Mouse (Mus musculus): ENCODE measurements at regions not wholly inside any gene's neighbourhood (a gene's known extent, or its start where the extent isn't known, plus 50 kb on each side); places are given as distances from the start of the nearest gene placed in this dataset.

DNA sequence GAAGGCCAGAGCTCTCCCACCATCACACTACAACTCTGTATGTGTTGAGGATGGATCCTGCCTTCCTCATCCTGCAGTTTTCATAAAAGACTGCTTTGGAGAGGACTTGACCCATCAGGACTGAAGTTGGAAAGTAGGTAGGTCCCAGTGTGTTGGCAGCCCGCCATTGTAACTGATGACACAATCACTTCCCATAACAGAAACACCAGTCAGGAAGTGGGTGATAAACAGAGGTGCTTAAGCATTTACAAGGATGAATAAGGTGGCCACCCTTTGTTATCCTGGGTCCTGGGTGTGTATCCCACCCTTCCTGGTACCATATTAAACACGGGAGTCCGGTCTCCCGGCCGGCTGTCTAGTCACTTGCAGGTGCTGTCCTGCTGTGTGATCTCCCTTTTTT lies 118.3 kb downstream of the Snx10 start:
- ATAC-seq (replicated peaks; ENCODE audit: poor library complexity): peak; percentile 42; the same call in 1 of the 2 replicates

- ATAC-seq (replicated peaks; ENCODE audit: poor library complexity): no peak
Measured at GRCm38 (mm10) chr6:51648813-51649212, 125.1 kb downstream of the Snx10 start.

DNA sequence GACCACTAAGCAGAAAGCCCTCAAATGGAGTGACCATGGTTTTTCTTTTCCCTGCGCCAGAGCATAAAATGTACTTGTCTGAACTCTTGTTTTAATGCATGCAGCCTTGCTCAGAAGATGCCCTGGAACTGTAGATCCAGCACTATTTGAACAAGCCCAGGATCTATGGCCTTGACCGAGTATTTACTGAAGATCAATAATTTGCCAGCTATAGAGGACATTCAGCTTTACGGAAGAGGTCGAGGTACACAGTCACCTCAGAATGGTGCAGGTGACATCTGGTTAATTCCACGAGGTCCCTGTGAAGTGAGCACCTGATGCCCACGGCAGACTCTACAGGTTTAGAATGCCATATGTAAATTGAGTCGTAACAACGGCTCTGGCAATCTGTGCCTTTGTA lies 130.1 kb downstream of the Snx10 start:
- ATAC-seq (replicated peaks; ENCODE audit: poor library complexity): no peak

DNA sequence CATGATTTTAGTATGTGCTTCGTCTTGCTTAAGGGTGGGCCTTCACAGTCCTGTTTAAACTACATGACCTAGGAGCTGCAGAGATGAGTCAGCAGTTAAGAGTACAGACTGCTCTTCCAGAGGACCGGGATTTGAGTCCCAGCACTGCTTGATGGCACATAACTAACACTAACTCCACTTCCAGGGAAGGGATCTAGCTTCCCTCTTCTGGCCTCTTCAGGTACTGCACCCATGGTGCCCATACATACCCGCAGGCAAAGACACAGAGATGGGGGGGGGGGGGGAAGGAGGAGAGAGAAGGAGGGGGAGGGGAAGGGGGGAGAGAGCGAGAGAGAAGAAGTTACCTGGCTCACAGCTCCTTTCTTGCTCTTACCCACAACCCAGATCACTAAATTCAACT lies 131.3 kb downstream of the Snx10 start:
- ATAC-seq (replicated peaks; ENCODE audit: poor library complexity): no peak

GRCm38 (mm10) chr6:51656078-51656477 lies 132.4 kb downstream of the Snx10 start:
- no peak for ATAC-seq (replicated peaks; ENCODE audit: poor library complexity)

- no peak for ATAC-seq (replicated peaks; ENCODE audit: poor library complexity)
Measured at GRCm38 (mm10) chr6:51656883-51657640, 133.4 kb downstream of the Snx10 start.

DNA sequence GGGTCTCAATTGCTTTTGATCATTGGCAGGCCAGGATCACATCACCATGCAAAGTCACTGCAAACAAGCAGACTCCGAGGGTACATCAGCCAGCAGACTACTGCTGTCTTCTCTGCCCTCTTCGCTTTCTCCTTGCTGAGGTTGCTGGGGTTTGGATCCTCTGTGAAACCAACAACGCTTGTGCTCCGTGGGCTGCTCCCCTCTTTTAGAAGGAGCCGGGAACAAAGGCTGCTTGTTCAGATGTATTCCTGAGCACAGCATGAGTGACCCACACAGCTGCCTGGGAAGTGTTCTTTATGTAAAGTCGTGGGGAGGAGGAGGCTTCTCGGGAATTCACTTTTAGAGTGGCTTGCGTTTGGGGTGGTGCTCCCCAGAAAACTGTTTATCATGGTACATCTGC lies 134.7 kb downstream of the Snx10 start:
- no peak for ATAC-seq (replicated peaks; ENCODE audit: poor library complexity)

DNA sequence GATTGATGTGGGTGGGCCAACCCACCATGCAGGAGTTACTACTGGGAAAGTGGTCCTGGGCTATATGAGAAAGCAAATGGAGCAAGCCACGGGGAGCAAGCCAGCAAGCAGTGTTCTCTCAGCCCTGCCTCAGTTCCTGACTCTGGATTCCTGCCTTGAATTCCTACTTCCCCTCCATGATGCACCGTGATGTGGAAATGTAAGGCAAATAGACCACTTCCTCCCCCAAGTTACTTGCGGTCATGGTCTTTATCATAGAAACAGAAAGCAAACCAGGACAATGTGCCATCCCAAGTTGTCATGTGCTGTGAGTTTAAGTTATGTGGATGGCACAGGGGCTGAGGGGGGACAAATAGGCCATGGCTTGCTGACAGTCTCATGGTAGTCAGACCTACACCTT lies 139.5 kb downstream of the Snx10 start:
- ATAC-seq (replicated peaks; ENCODE audit: poor library complexity): peak; percentile 52

DNA sequence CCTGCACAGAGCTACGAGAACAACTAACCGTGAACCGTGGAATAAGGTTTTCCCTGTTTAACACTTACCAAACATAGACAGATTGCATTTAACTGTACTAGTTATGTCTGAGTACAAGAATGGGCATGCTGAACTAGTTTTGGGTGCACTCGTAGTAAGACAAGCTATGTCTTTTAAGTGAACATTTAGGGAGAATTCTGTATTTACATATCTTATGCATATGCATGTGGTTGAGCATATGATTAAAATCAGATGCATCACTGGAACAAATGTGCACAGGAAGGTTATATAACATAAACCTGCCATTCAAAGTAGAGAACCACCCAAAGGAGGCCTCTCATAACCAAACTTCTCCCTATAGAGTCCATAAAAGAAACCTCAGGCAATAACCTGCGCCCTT lies 140.3 kb downstream of the Snx10 start:
- ATAC-seq (replicated peaks; ENCODE audit: poor library complexity): no peak

DNA sequence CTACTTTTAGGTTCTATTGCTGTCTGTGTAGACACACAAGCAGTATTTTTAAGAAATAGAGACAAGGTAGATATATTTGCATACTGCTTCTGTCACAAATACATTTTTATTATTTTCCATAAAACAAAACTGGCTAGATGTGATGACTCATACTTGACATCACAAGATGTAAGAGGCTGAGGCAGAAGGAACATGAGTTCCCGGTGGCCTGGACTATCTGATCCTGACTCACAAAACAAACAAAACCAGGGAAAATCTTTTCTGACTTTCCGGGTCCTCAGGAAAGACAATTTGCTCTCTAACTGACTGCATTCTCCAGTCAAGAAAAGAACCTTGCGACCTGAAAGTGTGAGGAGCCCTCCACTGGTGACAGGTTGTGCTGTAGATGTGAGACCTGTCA lies 143.3 kb downstream of the Snx10 start:
- ATAC-seq (replicated peaks; ENCODE audit: poor library complexity): no peak

GRCm38 (mm10) chr6:51675342-51675945 lies 151.7 kb downstream of the Snx10 start:
- ATAC-seq (replicated peaks; ENCODE audit: poor library complexity): no peak

DNA sequence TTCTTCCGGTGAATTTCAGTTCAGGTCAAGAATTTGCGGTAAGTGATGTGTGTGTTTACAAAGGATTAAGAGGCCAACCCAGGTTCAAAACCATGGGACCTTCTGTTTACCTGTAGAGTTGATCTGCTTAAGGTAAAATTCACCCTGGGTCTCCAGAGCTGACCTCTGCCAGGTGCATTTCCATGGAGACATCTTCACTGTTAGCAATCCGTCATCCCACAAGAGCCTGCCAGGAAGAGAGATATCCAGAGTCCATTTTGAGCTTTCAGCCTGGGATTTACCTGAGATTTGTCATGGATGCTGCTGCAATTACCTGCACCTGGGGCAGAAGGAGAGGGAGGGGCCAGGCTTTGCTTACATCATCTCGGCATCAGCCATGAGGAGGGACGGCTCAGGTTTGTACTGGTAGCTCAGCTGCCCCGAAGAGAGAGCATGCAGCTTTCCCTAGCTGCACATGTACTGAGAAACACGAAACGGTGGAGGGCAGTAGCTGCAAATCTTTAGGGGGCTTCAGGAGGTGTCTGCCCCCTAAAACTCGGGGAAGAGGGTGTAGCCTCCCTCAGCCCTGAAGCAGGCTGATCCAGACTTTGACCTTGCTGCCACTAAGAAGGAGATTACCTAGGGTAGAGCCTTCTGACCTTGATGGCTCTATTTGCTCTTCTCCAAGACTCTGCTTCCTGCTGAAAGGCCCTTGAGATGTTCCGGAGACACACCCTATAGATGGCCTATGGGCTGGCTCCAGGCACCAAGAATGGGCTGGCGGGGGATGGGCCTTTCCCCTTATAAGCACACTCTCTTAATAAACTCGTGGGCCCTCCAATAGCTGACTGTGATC lies 153.7 kb downstream of the Snx10 start:
- no peak for ATAC-seq (replicated peaks; ENCODE audit: poor library complexity)

GRCm38 (mm10) chr6:51678743-51679142 lies 155.0 kb downstream of the Snx10 start:
- no peak for ATAC-seq (replicated peaks; ENCODE audit: poor library complexity)

- ATAC-seq (replicated peaks; ENCODE audit: poor library complexity): no peak
Measured at GRCm38 (mm10) chr6:51680239-51680857, 156.6 kb downstream of the Snx10 start.

GRCm38 (mm10) chr6:51683131-51683530 lies 159.4 kb downstream of the Snx10 start:
- ATAC-seq (replicated peaks; ENCODE audit: poor library complexity): peak; percentile 85

- peak; percentile 67 for ATAC-seq (replicated peaks; ENCODE audit: poor library complexity)
Measured at GRCm38 (mm10) chr6:51685651-51686287, 162.1 kb downstream of the Snx10 start.

DNA sequence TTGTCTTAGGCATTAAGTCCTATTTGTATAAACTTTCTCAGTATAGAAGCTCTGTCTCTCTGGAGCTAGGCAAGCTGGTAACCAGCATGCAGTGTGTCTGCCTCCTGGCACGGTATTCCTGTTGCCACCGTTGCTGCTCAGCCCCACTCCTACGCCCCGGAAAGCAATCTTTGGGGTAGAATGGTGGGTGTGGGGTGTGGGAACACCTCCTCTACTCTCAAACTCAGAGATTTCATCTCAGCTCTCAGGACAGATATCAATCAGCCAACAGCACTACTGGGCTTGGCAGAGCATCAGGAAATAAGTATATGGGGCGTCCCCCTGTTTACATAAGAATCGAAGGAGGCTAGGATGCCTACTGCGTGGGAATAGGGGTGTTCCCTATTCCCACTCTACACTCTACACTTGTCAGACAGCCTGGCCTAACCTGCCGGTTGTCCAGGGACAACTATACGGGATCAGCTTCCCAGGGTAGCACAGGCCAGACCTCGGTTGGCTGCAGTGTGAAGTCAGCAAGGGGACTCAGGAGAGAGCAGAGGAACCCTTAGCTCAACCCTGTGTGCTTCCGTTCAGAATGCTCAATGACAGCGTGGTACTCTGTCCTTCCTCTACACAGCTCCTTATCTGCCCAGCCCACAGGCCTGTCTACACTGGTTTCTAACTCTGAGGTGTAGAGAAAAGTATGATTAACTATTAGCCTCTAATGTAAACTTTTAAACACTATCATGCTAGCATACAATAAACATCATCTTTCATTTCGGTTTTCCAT lies 167.3 kb downstream of the Snx10 start:
- peak; percentile 46; the same call in 1 of the 2 replicates for ATAC-seq (replicated peaks; ENCODE audit: poor library complexity)

- ATAC-seq (replicated peaks; ENCODE audit: poor library complexity): no peak
Measured at GRCm38 (mm10) chr6:51693984-51694383, 170.3 kb downstream of the Snx10 start.

DNA sequence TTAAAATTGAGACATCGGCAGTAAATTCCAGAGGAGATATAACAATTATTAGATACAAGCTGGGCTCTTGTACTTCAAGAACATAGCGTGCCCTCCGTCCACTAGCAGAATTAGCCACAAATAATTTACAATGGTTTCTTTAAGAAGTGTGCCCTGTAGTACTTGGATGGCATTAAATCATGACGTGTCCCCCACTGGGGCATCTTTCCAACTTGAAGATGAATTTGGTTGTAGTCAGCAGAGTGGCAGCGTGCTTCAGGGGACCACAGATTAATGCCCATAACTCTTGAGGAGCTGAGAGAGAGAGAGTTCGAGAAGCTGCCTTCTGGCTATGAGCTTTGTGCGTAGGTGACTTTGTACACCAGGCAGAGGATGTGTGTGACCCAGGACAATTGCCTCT lies 172.7 kb downstream of the Snx10 start:
- no peak for ATAC-seq (replicated peaks; ENCODE audit: poor library complexity)

DNA sequence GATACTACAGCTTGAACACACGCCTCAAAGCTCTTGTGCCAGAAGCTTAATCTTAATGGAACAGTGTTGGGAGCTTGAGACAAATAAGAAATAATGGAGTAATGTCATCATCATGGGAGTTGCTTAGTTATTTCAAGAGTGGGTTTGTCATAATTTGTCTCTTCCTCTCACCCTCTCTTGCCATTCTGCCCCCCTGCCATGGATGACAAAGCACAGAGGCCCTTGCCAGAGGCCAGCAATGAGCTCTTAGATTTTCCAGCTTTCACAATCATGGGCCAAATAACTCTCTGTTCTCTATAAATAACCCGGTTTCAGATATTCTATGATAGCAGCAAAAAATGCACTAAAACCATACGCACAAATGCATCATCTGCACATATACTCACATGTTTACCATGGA lies 174.1 kb downstream of the Snx10 start:
- ATAC-seq (replicated peaks; ENCODE audit: poor library complexity): no peak
